Mouse (Mus musculus): ENCODE data around the gene Fam13c.

DNA sequence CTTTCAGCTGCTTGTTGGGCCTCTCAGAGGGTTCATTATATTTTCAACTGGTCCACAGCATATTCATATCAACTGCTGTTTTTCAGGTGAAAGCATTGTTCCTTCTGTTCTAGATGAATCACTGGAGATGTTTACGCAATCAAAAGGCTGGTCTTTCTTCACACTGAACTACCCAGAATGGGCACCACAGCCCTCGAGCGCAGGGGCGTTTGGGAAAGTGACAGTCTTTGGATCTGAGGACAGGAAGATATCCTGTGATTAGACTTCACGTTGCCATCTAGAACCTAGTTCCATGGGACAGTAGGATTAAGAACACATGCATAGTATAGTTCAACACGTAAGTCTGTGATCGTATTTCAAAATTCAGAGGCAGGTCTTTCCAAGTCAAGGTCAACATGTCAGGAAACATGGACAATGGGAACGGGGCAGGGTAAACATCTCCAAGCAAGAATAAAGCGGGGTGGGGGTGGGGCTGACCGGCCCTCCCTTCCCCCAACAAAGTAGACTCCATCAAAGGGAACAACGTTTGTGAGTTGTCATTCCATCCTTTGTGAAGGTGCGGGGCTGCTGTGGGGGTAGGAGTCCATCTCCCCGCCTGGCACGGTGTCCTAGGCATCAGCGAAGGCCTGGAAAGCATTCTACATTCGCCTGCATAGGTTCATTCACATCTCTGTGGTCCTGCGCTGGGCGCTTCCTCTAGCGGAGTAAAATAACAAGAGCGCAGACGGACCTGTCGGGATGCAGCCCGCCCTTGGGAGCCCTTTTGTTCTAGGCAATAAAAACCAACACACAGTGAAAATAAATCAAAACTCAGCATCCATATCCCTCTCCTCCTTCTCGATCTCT, at the start of gene Fam13c:
- no peak for TF ChIP-seq CTCF (conservative IDR thresholded peaks at IDR 0.05; ENCODE audit: low read length)
- TF ChIP-seq POU5F1 (IDR thresholded peaks at IDR 0.05; ENCODE audit: borderline replicate concordance, low read length) = no peak
- no peak for TF ChIP-seq NANOG (IDR thresholded peaks at IDR 0.05; ENCODE audit: borderline replicate concordance, low read length)

All from E14TG2a.4 (cell line).